Mouse (Mus musculus) frontal cortex, postnatal 10 days (tissue): ENCODE results near the gene Yipf7.

ENCODE experiments used
- DNase-seq, 2 experiments: peaks; one replicate each; pipeline ENCODE4 v3.0.0; 2022; ENCODE audit warnings: low spot score in 2 of 2, mixed read lengths in 1 of 2

The Yipf7 gene

GRCm38 (mm10) chr5:69542489-69542888 lies at the start of gene Yipf7:
Yipf7 (minus strand) TSS chr5:69542648.
- DNase-seq = no peak

- DNase-seq = peak; percentile 79 to 84
These were observed 49.4 kb upstream of the Yipf7 start, which contains the start of gene Gnpda2 for GRCm38 (mm10) chr5:69591640-69592461. Gnpda2 (minus strand) TSS chr5:69592340.

DNA sequence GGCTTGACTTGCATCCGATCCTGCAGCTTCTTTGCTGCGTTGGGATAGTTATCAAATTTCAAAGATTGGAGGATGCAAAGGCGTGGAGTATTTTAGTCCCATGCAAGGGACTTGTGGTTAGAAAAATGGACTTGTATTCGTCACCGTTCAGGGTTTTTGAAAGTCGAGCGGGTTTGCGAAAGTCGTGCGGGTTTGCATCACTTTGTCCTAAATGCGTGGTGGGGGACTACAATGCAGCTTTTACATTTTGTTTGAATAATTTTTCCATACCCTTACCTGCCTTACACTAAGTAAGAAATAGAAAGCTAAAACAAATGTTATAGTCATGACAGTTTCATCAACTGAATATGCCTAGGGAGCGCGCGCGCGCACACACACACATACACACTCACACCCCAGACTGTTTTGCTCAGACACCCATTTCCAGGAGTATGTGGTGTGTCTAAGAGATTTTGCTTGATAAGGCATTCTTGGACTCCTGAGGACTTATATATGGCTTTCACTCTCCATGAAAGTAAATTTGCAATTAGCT lies 15.0 kb upstream of the Yipf7 start:
- peak in 1 of 2 experiments; percentile 11 for DNase-seq

- peak; percentile 89 to 96 for DNase-seq
These were observed 14.4 kb upstream of the Yipf7 start, which contains the start of gene Guf1 for GRCm38 (mm10) chr5:69556628-69557403. Guf1 (plus strand) TSS chr5:69556923.

GRCm38 (mm10) chr5:69541680-69542079 lies 768 bp downstream of the Yipf7 start:
- no peak for DNase-seq

DNA sequence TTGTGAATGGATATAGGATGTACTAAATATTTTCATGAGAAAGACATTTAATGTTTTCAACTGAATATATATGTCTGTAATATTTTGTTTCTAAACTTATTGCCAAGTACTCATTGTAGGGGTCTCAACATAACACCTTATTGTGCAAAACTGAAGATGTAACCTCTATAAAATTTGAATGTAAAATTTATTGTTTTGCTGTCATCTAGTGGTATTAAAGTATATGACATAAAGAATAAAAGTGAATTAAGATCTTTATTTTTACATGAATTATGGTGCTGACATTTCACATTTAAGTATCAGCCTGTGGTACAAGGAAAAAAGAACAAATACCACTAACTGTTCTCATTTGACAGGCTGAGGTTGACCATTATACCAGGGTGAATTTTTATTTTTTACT lies 18.5 kb downstream of the Yipf7 start:
- no peak for DNase-seq

DNA sequence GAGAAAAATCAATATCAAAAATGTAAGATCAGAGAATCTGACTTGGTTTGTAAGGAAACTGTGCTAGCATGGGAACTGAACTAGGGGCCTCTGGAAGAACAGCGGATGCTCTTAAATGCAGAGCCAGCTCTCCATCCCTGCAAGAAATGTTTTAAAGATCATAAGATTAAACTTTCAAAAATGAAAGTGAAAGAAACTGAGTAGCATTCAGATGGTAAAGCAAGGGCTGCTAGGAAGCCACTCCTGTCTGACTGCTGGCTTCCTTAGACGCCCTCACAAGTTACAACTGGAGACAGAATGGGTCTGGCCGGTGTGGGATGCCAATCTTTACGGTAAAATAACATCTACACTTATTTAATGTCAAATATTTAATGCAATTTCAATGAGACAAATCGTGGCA lies 20.4 kb downstream of the Yipf7 start:
- no peak for DNase-seq

DNA sequence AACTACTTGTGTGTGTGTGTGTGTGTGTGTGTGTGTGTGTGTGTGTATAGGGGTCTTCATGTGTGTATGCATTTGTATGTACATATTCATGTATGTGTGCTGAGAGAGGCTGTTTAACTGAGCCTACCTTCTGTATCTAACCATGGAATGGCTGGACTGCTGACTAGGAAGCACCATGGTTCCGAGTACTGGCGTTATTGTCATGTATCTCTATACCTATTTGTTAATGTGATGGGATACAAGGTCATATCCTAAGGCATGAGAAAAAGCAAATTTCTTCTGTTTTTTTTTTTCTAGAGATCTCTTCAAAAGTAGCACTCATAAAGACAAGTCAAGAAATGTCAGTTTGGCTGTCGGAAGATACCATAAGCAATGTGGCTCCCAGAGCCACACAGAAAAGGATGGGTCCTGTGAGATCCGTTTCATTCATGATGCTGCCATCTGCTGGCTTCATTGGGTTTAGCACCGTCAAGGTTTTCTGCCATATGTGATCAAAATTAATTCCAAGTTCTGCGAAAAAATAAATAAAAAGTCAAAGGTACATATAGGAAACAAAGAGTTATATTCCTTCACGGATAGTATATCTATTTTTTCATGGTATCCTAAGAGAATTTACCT lies 21.7 kb downstream of the Yipf7 start:
- DNase-seq = peak; percentile 6 to 44

GRCm38 (mm10) chr5:69512203-69512602 lies 30.2 kb downstream of the Yipf7 start:
- DNase-seq = no peak

- no peak for DNase-seq
These were observed 30.8 kb downstream of the Yipf7 start for GRCm38 (mm10) chr5:69511631-69512030.

GRCm38 (mm10) chr5:69507045-69507444 lies 35.4 kb downstream of the Yipf7 start:
- DNase-seq = no peak

DNA sequence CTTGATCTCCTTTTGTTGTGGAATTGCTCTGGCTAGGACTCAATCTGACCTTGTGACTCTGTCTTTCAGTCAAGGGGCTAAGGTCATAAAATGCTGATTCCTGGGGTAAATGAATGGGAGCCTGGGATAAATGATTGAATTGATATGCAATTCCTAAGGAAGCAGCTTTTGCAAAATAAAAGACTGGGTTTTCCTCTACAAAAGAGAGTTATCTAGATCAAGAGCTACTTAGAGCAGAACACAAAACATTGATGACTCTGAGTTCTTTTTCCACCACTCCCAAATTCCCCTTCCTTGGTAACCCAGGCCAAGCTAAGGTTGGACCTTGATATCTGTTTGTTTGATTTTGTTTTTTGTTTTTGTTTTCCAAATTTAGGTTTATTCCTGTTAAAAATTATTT lies 53.4 kb downstream of the Yipf7 start:
- no peak for DNase-seq

GRCm38 (mm10) chr5:69467520-69467919 lies 74.9 kb downstream of the Yipf7 start:
- DNase-seq = no peak
